Mouse (Mus musculus) lung, embryonic 15.5 days (tissue): ENCODE results near the gene Mief2. TPM values are rescaled to one million over a fixed set of nuclear protein-coding genes. Genes with fewer than 3 reads are reported as not detected.

ENCODE experiments used
- ATAC-seq: fragments of 200-750 bp; cut with Nextera tagmentation; 2 replicates; pipeline ENCODE4 v1.8.0; 2017; ENCODE audit warnings: moderate number of reproducible peaks, borderline replicate concordance; ENCODE audit not compliant: low FRiP score, low TSS enrichment; ENCODE audit errors: extremely low read depth
- H3K27ac ChIP-seq: fragments of 300-500 bp; sonication (generic); 2 replicates; pipeline ENCODE4 v1.5.1; 2015; ENCODE audit warnings: moderate library complexity, mild to moderate bottlenecking, inconsistent platforms
- H3K27me3 ChIP-seq: fragments of 300-500 bp; sonication (generic); 2 replicates; pipeline ENCODE4 v1.6.1; 2015; ENCODE audit warnings: inconsistent platforms
- H3K36me3 ChIP-seq: fragments of 300-500 bp; sonication (generic); 2 replicates; pipeline ENCODE4 v1.6.1; 2015; ENCODE audit warnings: inconsistent platforms
- H3K4me1 ChIP-seq: fragments of 300-500 bp; sonication (generic); 2 replicates; pipeline ENCODE4 v1.6.1; 2015; ENCODE audit warnings: inconsistent platforms
- H3K4me2 ChIP-seq: fragments of 300-500 bp; sonication (generic); 2 replicates; pipeline ENCODE4 v1.6.1; 2015; ENCODE audit warnings: inconsistent platforms, mild to moderate bottlenecking, moderate library complexity
- H3K4me3 ChIP-seq: fragments of 300-500 bp; sonication (generic); 2 replicates; pipeline ENCODE4 v1.5.1; 2015; ENCODE audit warnings: mild to moderate bottlenecking, inconsistent platforms
- H3K9ac ChIP-seq: fragments of 300-500 bp; sonication (generic); 2 replicates; pipeline ENCODE4 v1.6.1; 2015; ENCODE audit warnings: inconsistent platforms
- H3K9me3 ChIP-seq: fragments of 300-500 bp; sonication (generic); 2 replicates; pipeline ENCODE4 v1.6.1; 2016; ENCODE audit warnings: inconsistent platforms
- WGBS: fragments of 180-500 bp; shearing (Covaris S2); methylation state at CpG from one replicate; pipeline ENCODE4 v1.1.7; 2015; 5-methylcytosine and 5-hydroxymethylcytosine counted together
- polyA plus RNA-seq: library from polyadenylated mRNA; unstranded; fragments of >200 nt; fragmentation: Nextera tagmentation; extraction: Ambion mirVana; gene quantifications from 2 replicates; pipeline ENCODE4 v1.2.1, GENCODE M21; 2015

Mief2 gene
- polyA plus RNA-seq, 1 experiment from 2014 or later: 14.7 TPM

DNA sequence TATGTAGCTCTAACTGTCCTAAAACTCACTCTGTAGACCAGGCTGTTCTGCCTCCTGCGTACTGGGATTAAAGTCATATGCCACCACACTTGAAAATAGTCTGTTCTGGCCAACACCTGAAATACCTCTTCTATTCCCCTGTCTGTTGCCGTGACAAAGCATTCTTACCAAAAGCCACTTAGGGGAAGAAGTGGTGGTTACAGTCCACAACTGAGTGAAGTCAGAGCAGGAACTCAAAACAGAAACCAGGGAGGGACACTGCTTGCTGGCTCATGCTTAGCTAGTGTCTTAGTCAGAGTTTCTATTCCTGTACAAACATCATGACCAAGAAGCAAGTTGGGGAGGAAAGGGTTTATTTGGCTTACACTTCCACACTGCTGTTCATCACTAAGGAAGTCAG is 41.1 kb downstream of the Mief2 start:
- no peak overlapping the region for H3K4me3 ChIP-seq
- no peaks in the 10 kb centered on the region for H3K27me3 ChIP-seq
- H3K9ac ChIP-seq: no peak overlapping the region
- ATAC-seq: no peak
- H3K4me2 ChIP-seq: no peak overlapping the region
- WGBS: 83% methylated on average over 2 of the region's 2 CpGs
- no peak overlapping the region for H3K27ac ChIP-seq
- no peaks in the 10 kb centered on the region for H3K9me3 ChIP-seq
- H3K4me1 ChIP-seq: peaks cover 6% of the 10 kb centered on the region
- peaks cover 4% of the 10 kb centered on the region; the same call in 1 of the 2 replicates for H3K36me3 ChIP-seq

DNA sequence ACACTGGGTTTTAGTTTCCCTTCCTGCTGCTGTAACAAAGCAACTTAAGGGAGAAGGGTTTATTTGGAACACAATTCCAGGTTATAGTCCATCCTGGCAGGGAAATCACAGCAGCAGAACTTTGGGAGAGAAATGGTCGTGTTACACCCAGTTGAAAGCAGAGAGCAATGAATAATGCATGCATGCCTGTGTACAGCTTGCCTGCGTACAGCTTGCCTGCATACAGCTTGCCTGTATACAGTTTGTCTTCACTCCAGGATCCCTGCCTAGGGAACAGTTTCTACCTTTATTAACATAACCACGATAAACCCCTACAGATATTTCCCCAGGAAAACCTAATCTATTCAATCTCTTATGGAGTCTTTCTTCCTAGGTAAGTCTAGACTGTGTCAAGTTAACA is 42.6 kb downstream of the Mief2 start:
- 87% methylated on average over 3 of the region's 3 CpGs for WGBS
- no peak for ATAC-seq
- no peak overlapping the region for H3K4me3 ChIP-seq
- no peaks in the 10 kb centered on the region for H3K27me3 ChIP-seq
- no peaks in the 10 kb centered on the region for H3K36me3 ChIP-seq
- no peak overlapping the region for H3K27ac ChIP-seq
- no peaks in the 10 kb centered on the region for H3K9me3 ChIP-seq
- no peak overlapping the region for H3K9ac ChIP-seq
- H3K4me2 ChIP-seq: no peak overlapping the region
- H3K4me1 ChIP-seq: peaks cover 19% of the 10 kb centered on the region

DNA sequence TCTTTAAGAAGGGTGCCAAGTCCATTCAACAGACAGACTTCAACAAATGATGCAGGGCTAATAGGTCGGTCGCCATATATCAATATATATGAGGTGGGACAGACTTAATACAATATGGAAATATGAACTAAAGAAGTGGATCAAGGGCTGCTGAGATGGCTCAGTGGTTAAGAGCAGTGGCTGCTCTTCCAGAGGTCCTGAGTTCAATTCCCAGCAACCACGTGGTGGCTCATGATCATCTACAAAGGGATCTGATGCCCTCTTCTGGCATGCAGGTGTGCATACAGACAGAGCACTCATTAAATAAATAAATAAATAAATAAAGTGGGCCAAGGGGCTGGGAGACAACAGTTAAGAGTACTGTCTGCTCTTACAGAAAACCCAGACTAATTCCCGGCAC is 44.0 kb downstream of the Mief2 start:
- Histone ChIP-seq H3K36me3 (no peaks in the 10 kb centered on the region), H3K27ac (no peak overlapping the region), H3K4me1 (peaks cover 24% of the 10 kb centered on the region), H3K27me3 (no peaks in the 10 kb centered on the region), H3K4me2 (no peak overlapping the region), H3K9ac (no peak overlapping the region), H3K9me3 (no peaks in the 10 kb centered on the region), H3K4me3 (no peak overlapping the region)
- WGBS: 76% methylated on average over 4 of the region's 4 CpGs
- ATAC-seq: no peak

DNA sequence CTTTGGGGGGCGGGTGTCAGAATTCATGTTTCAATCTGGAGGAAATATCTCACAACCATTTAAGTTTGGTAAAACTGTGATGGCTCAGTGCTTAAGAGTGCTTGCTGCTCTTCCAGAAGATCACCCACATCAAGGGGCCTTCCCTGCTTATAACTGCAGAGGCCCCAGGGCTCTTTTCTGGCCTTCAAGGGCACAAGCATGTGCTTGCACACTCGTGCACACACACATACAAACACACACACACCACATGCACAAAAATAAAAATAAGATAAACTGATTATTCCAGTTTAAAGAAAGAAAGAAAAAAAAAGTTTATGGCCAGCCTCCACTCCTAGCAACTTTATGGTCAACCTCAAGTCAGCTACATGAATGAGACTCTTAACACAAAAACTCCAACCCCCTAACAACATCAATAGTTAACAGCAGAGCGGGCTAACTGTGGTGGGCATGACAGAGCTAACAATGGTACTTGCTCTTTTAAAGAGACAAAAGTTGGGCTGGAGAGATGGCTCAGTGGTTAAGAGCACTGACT is 46.0 kb downstream of the Mief2 start:
- H3K36me3 ChIP-seq: peaks cover 4% of the 10 kb centered on the region; the same call in 1 of the 2 replicates
- H3K4me1 ChIP-seq: peaks cover 38% of the 10 kb centered on the region
- H3K4me2 ChIP-seq: peak overlapping the region; percentile 29
- H3K27ac ChIP-seq: peak overlapping the region; percentile 28; the same call in 1 of the 2 replicates
- no peak overlapping the region for H3K4me3 ChIP-seq
- H3K9me3 ChIP-seq: no peaks in the 10 kb centered on the region
- H3K27me3 ChIP-seq: no peaks in the 10 kb centered on the region
- no peak overlapping the region for H3K9ac ChIP-seq
- WGBS: 70% methylated on average over 3 of the region's 3 CpGs
- no peak for ATAC-seq

- no peaks in the 10 kb centered on the region for H3K9me3 ChIP-seq
- peak overlapping the region; percentile 75; the same call in 1 of the 2 replicates for H3K4me3 ChIP-seq
- peak overlapping the region; percentile 16; the same call in 1 of the 2 replicates for H3K9ac ChIP-seq
- 46% methylated on average over 1 of the region's 1 CpGs for WGBS
- H3K4me1 ChIP-seq: peaks cover 44% of the 10 kb centered on the region
- peaks cover 10% of the 10 kb centered on the region for H3K36me3 ChIP-seq
- H3K27ac ChIP-seq: 0 out of 2 replicates have a peak overlapping the region, but pooled peaks have one; percentile 28
- H3K4me2 ChIP-seq: peak overlapping the region; percentile 76
- H3K27me3 ChIP-seq: no peaks in the 10 kb centered on the region
- no peak for ATAC-seq
Observed at GRCm38 (mm10) chr11:60774841-60775240, 46.6 kb downstream of the Mief2 start.

GRCm38 (mm10) chr11:60775578-60775977 is 47.4 kb downstream of the Mief2 start:
- ATAC-seq: no peak
- no peaks in the 10 kb centered on the region for H3K27me3 ChIP-seq
- H3K27ac ChIP-seq: no peak overlapping the region
- peaks cover 52% of the 10 kb centered on the region for H3K4me1 ChIP-seq
- H3K9ac ChIP-seq: peak overlapping the region; percentile 71; the same call in 1 of the 2 replicates
- H3K36me3 ChIP-seq: peaks cover 15% of the 10 kb centered on the region
- H3K9me3 ChIP-seq: no peaks in the 10 kb centered on the region
- H3K4me3 ChIP-seq: peak overlapping the region; percentile 75
- 24% methylated on average over 6 of the region's 6 CpGs for WGBS
- peak overlapping the region; percentile 76 for H3K4me2 ChIP-seq

DNA sequence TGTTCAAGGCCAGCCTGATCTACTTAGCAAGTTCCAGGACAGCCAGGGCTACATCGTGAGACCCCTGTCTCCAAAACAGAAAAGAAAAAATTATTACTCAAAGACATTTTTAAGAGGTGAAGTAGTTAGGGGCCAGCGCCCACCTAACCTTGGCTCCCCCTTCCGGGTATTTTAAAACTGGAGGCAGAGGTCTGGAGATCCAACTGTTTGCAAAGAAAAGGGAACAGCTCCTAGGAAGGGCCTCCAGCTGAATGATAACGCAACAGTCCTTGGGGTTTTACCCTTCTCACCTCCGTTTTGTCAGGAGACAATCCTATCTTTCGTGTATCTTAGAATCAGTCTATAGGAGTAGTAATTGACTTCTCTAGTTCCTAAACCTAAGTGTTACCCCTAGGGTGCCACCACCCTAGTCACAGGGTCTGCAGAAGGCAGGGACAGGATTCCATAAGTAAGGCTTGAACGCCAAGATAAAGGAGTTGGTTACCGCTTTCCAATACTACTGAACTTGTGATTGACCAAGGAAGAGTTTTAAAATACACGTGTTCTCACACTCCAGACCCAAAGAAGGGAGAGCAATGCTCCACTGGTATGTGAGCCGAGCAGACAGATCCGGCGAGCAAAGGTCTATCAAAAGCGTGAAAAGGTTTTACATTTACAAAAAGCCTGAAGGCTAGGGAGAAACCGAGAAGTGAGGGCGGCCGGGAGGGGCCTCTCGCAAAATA is 48.1 kb downstream of the Mief2 start:
- Histone ChIP-seq H3K27me3 (no peaks in the 10 kb centered on the region), H3K36me3 (peaks cover 15% of the 10 kb centered on the region), H3K27ac (peak overlapping the region; percentile 90), H3K4me1 (peaks cover 59% of the 10 kb centered on the region), H3K4me2 (peak overlapping the region; percentile 76), H3K9me3 (no peaks in the 10 kb centered on the region), H3K9ac (peak overlapping the region; percentile 71), H3K4me3 (peak overlapping the region; percentile 75)
- no peak for ATAC-seq
- 1% methylated on average over 17 of the region's 17 CpGs for WGBS

DNA sequence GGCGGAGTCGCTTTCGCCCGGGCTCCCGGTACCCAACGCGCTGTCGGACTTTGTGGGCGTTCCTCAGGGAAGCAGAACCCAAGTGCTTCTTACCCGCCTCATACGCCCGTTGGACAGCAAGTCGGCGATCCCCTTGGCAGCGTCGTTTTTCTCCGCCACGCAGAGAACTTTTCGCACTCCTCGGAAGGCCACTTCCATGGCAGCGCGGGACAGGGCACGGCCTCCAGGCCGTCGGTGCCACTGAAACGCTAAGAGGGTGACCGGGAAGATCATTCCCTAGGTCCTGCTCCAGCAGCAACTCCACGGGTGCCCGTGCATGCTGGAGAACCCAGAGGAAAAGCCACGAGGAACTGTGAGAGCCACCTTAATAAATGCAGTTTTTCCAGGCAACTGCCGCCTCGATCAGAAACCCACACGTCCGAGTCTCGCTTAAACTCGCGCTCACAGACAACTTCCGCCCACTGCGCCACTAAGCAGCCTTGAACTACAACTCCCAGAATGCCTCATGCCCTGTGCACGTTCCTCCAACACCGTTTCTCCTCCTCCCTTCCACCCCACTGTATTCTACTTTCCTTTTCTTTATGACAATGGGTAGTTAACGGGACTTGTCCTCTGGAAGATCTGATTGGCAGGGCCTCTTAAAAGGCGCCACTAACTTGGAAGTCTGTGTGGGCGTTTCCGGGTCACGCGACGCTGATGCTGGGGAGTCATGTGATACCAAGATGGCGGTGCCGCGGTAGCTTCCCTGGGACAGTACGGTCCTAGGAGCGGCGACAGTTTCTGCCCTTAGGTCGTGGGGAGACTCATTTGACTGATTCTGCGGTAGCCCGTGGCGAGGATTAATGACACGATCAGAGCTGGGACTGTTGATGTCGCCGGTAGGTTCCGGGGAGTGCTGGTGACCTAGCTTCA is 48.9 kb downstream of the Mief2 start, which contains the start of the genes Top3a and Smcr8:
Top3a (minus strand) TSS at position 537 of the 912 bp plus-strand sequence.
Smcr8 (plus strand) TSS at position 696 of the 912 bp plus-strand sequence.
- Histone ChIP-seq H3K4me3 (peak within 1 kb of the TSS; percentile 75), H3K9me3 (no peaks in the 10 kb centered on the region), H3K4me2 (peak within 1 kb of the TSS; percentile 76), H3K27me3 (no peaks in the 10 kb centered on the region), H3K4me1 (peaks cover 66% of the 10 kb centered on the region), H3K36me3 (peaks cover 15% of the 10 kb centered on the region), H3K9ac (peak within 1 kb of the TSS; percentile 71), H3K27ac (peak within 1 kb of the TSS; percentile 90)
- peak; percentile 95 for ATAC-seq
- WGBS: under 1% methylated on average over 62 of the region's 62 CpGs

DNA sequence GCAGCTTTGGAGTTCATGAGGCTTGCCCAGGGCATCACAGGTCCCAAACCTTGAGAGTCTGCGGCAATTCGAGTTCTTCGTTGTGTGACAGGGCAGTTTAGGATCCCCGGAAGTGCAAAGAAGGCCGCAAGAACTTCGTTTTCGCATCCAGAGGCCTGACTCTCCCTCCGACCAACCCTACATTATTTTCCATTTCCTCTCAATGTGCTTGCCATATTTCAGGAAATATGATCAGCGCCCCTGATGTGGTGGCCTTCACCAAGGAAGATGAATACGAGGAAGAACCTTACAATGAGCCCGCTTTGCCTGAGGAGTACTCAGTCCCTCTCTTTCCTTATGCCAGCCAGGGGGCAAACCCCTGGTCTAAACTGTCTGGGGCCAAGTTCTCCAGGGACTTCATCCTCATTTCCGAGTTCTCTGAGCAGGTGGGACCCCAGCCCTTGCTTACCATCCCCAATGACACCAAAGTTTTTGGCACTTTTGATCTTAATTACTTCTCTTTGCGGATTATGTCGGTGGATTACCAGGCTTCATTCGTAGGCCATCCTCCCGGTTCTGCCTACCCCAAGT is 49.7 kb downstream of the Mief2 start:
- H3K9me3 ChIP-seq: no peaks in the 10 kb centered on the region
- H3K27ac ChIP-seq: peak overlapping the region; percentile 90
- H3K4me1 ChIP-seq: peaks cover 66% of the 10 kb centered on the region
- no peaks in the 10 kb centered on the region for H3K27me3 ChIP-seq
- peak overlapping the region; percentile 71 for H3K9ac ChIP-seq
- 23% methylated on average over 16 of the region's 16 CpGs for WGBS
- peak overlapping the region; percentile 75 for H3K4me3 ChIP-seq
- ATAC-seq: no peak
- H3K4me2 ChIP-seq: peak overlapping the region; percentile 76
- H3K36me3 ChIP-seq: peaks cover 15% of the 10 kb centered on the region

DNA sequence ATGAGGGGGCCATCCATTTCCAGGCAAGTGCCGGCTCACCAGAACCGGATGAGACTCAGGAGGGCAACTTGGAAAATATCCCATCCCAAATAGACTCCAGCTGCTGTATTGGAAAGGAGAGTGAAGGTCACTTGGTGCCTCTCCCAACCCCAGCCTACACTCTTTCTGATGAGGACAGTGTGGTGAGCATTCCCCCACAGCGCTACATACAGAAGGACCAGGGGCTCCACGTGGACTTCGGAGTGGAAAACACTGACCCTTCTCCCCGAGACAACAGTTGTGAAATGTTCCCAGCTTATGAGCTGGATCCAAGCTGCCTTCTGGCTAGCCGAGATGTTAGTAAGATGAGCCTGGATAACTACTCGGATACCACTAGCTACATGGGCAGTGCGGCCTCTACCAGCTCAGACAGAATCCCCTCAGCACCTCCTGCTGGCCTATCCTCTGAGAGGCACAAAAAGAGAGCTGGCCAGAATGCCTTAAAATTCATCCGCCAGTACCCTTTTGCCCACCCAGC is 51.5 kb downstream of the Mief2 start:
- Histone ChIP-seq H3K4me1 (peaks cover 57% of the 10 kb centered on the region), H3K9me3 (no peaks in the 10 kb centered on the region), H3K27me3 (no peaks in the 10 kb centered on the region), H3K27ac (no peak overlapping the region), H3K9ac (0 out of 2 replicates have a peak overlapping the region, but pooled peaks have one; percentile 13), H3K4me2 (peak overlapping the region; percentile 48), H3K36me3 (peaks cover 27% of the 10 kb centered on the region), H3K4me3 (peak overlapping the region; percentile 16)
- no peak for ATAC-seq
- 86% methylated on average over 10 of the region's 10 CpGs for WGBS
